In the genomic region with DNA sequence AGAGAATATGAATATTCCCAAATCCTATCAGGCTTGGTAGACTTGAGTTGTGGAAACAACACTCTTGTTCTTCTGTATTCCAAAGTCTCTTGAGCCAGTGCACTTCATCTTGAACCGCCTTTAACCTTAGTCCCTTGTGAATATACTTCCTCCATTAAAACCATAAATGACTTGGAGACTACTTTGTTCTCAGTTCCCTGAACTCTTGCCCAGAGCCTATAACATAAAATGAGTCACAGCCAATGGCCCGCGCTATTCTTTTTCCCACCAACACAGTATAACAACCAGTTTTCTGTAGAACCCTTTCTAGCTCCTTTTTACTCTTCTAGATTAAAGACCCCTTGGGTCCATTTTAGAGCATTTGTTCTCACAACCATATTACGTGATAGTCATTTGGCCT, we compare ENCODE assay signal across 27 mouse cellular contexts.
DNase-seq lines count a peak whose midpoint lies in the region; ATAC-seq and TF ChIP-seq lines count a peak whose summit lies in the region.
"Had no signal": no experiment of that assay in that cellular context is flagged by ENCODE, and none has a peak within 500 bp of the region (broad histone marks: within the 10 kb centered on the region; RNA-seq: fewer than 3 reads in every experiment).

No protein-coding gene starts in this region.

- H3K9ac ChIP-seq in intestine, embryonic 15.5 days: no peak overlapping the region
- no peak overlapping the region for H3K9ac ChIP-seq in intestine, postnatal 0 days (ENCODE audit: low read depth, low read length)
- H3K9ac ChIP-seq in limb, embryonic 14.5 days (ENCODE audit: low read depth, low read length, severe bottlenecking): no peak overlapping the region
- no peak overlapping the region for H3K9ac ChIP-seq in liver, embryonic 12.5 days
- H3K9ac ChIP-seq: embryonic facial prominence, embryonic 13.5 days; embryonic facial prominence, embryonic 15.5 days; forebrain, embryonic 12.5 days had no signal

- no peak overlapping the region for H3K4me2 ChIP-seq in intestine, embryonic 15.5 days (replicated peaks)
- H3K4me2 ChIP-seq in intestine, postnatal 0 days (replicated peaks; ENCODE audit: low read depth): no peak overlapping the region
- H3K4me2 ChIP-seq in limb, embryonic 14.5 days (replicated peaks; ENCODE audit: low read depth, low read length, severe bottlenecking): no peak overlapping the region
- no peak overlapping the region for H3K4me2 ChIP-seq in liver, embryonic 12.5 days
- H3K4me2 ChIP-seq: embryonic facial prominence, embryonic 13.5 days; embryonic facial prominence, embryonic 15.5 days; forebrain, embryonic 12.5 days had no signal

- ATAC-seq in intestine, embryonic 15.5 days: peak; percentile 59; the same call in 1 of the 2 replicates
- peak; percentile 47; the same call in 1 of the 2 replicates for ATAC-seq in intestine, postnatal 0 days
- peak; percentile 65; the same call in 1 of the 2 replicates for ATAC-seq in limb, embryonic 14.5 days (ENCODE audit: low FRiP score, low read depth)
- no peak for ATAC-seq in liver, embryonic 12.5 days
- ATAC-seq: activated CD4-positive, CD25-positive, alpha-beta regulatory T cell, adult 4 months; CD4-positive, CD25-positive, alpha-beta regulatory T cell, adult 4 months; forebrain, embryonic 14.5 days; Patski had no signal

- no peak for TF ChIP-seq CTCF in intestine, postnatal 0 days (IDR thresholded peaks at IDR 0.05; ENCODE audit: low read depth)

- no peak overlapping the region for H3K27ac ChIP-seq in heart, embryonic 10.5 days
- H3K27ac ChIP-seq in intestine, embryonic 15.5 days: no peak overlapping the region
- H3K27ac ChIP-seq in intestine, postnatal 0 days (ENCODE audit: low read depth, low read length): no peak overlapping the region
- no peak overlapping the region for H3K27ac ChIP-seq in limb, embryonic 14.5 days (replicated peaks; ENCODE audit: low read depth, low read length)
- H3K27ac ChIP-seq in liver, embryonic 12.5 days: no peak overlapping the region
- H3K27ac ChIP-seq: embryonic facial prominence, embryonic 13.5 days; embryonic facial prominence, embryonic 15.5 days; forebrain, embryonic 10.5 days; forebrain, embryonic 12.5 days had no signal

- H3K4me1 ChIP-seq in heart, embryonic 10.5 days: no peaks in the 10 kb centered on the region
- H3K4me1 ChIP-seq in intestine, embryonic 15.5 days (replicated peaks): no peaks in the 10 kb centered on the region
- 0 out of 2 replicates have a peak, but pooled peaks cover 3% of the 10 kb centered on the region for H3K4me1 ChIP-seq in intestine, postnatal 0 days (replicated peaks; ENCODE audit: control insufficient read depth, insufficient read depth, low read length)
- no peaks in the 10 kb centered on the region for H3K4me1 ChIP-seq in limb, embryonic 14.5 days (ENCODE audit: control insufficient read depth, insufficient read depth, low read length)
- no peaks in the 10 kb centered on the region for H3K4me1 ChIP-seq in liver, embryonic 12.5 days
- H3K4me1 ChIP-seq: embryonic facial prominence, embryonic 13.5 days; embryonic facial prominence, embryonic 15.5 days; forebrain, embryonic 12.5 days had no signal

- H3K36me3 ChIP-seq in heart, embryonic 10.5 days: no peaks in the 10 kb centered on the region
- no peaks in the 10 kb centered on the region for H3K36me3 ChIP-seq in intestine, embryonic 15.5 days
- H3K36me3 ChIP-seq in intestine, postnatal 0 days (ENCODE audit: control insufficient read depth, insufficient read depth): no peaks in the 10 kb centered on the region
- no peaks in the 10 kb centered on the region for H3K36me3 ChIP-seq in limb, embryonic 14.5 days (ENCODE audit: control insufficient read depth, insufficient read depth, low read length)
- no peaks in the 10 kb centered on the region for H3K36me3 ChIP-seq in liver, embryonic 12.5 days
- H3K36me3 ChIP-seq: embryonic facial prominence, embryonic 13.5 days; embryonic facial prominence, embryonic 15.5 days; forebrain, embryonic 10.5 days; forebrain, embryonic 12.5 days; G1E had no signal

- no peak for TF ChIP-seq POLR2A in limb, embryonic 14.5 days (IDR thresholded peaks at IDR 0.05; ENCODE audit: borderline replicate concordance, extremely low read depth, insufficient read depth, insufficient read length)

- H3K27me3 ChIP-seq in heart, embryonic 10.5 days (ENCODE audit: insufficient read depth, poor library complexity, severe bottlenecking): no peaks in the 10 kb centered on the region
- no peaks in the 10 kb centered on the region for H3K27me3 ChIP-seq in intestine, embryonic 15.5 days (replicated peaks)
- H3K27me3 ChIP-seq in intestine, postnatal 0 days (replicated peaks; ENCODE audit: control insufficient read depth, insufficient read depth, low read length): no peaks in the 10 kb centered on the region
- H3K27me3 ChIP-seq in limb, embryonic 14.5 days (ENCODE audit: control insufficient read depth, insufficient read depth, low read length): no peaks in the 10 kb centered on the region
- H3K27me3 ChIP-seq in liver, embryonic 12.5 days (replicated peaks): no peaks in the 10 kb centered on the region; the same call in 1 of the 2 replicates
- H3K27me3 ChIP-seq: CH12.LX; embryonic facial prominence, embryonic 13.5 days; embryonic facial prominence, embryonic 15.5 days; forebrain, embryonic 12.5 days; Patski had no signal

- no peaks in the 10 kb centered on the region for H3K9me3 ChIP-seq in heart, embryonic 10.5 days
- H3K9me3 ChIP-seq in intestine, embryonic 15.5 days: no peaks in the 10 kb centered on the region
- H3K9me3 ChIP-seq in intestine, postnatal 0 days (ENCODE audit: control insufficient read depth): no peaks in the 10 kb centered on the region
- no peaks in the 10 kb centered on the region for H3K9me3 ChIP-seq in limb, embryonic 14.5 days (ENCODE audit: control insufficient read depth, low read length)
- no peaks in the 10 kb centered on the region for H3K9me3 ChIP-seq in liver, embryonic 12.5 days (replicated peaks)
- H3K9me3 ChIP-seq: embryonic facial prominence, embryonic 13.5 days; embryonic facial prominence, embryonic 15.5 days; forebrain, embryonic 10.5 days; forebrain, embryonic 12.5 days; G1E had no signal

- no peak overlapping the region for H3K4me3 ChIP-seq in heart, embryonic 10.5 days
- H3K4me3 ChIP-seq in intestine, embryonic 15.5 days (replicated peaks): no peak overlapping the region
- H3K4me3 ChIP-seq in intestine, postnatal 0 days (ENCODE audit: low read depth, low read length): no peak overlapping the region
- H3K4me3 ChIP-seq in limb, embryonic 14.5 days (replicated peaks; ENCODE audit: low read length): no peak overlapping the region
- no peak overlapping the region for H3K4me3 ChIP-seq in liver, embryonic 12.5 days
- H3K4me3 ChIP-seq: embryonic facial prominence, embryonic 13.5 days; embryonic facial prominence, embryonic 15.5 days; erythroblast, embryonic 14.5 days; forebrain, embryonic 10.5 days; forebrain, embryonic 12.5 days had no signal

- 92% methylated on average over 4 of the region's 4 CpGs for WGBS in heart, embryonic 10.5 days
- WGBS in intestine, embryonic 15.5 days: 80% methylated on average over 4 of the region's 4 CpGs
- WGBS in intestine, postnatal 0 days: 62% methylated on average over 4 of the region's 4 CpGs
- 34% methylated on average over 4 of the region's 4 CpGs for WGBS in limb, embryonic 14.5 days
- 74% methylated on average over 4 of the region's 4 CpGs for WGBS in liver, embryonic 12.5 days (ENCODE audit: insufficient replicate concordance)

- peak; percentile 42 for DNase-seq in heart, adult 11 months
- no peak for DNase-seq in heart, embryonic 10.5 days (ENCODE audit: low spot score)
- peak; percentile 71 for DNase-seq in limb, embryonic 14.5 days (ENCODE audit: low spot score)
- DNase-seq in cerebellum, postnatal 14 days: no peak
- DNase-seq in thymus, postnatal 0 days (ENCODE audit: low spot score): no peak
- DNase-seq: adrenal gland, adult 8-10 months; adrenal gland, postnatal 14 days; adrenal gland, postnatal 36 days; B cell, adult 2 months; cerebellum, adult 11-12 months; cerebellum, adult 9-10 months; cerebellum, postnatal 36 days; embryo, embryonic 11 days had no signal

Comparison
In these comparisons a context has a peak if more than half of its experiments do, and no peak if none do; other contexts are left out.
1. DNase-seq: peak in heart, adult 11 months (single experiment) and limb, embryonic 14.5 days (single experiment); none in heart, embryonic 10.5 days (single experiment), cerebellum, postnatal 14 days (0 of 2) and thymus, postnatal 0 days (single experiment).